Mouse (Mus musculus) brain, embryonic 14.5 days (tissue): Measurements from ENCODE around the gene Galnt5. TPM values are rescaled to one million over a fixed set of nuclear protein-coding genes. Genes with fewer than 3 reads are reported as not detected.

ENCODE experiments used
- DNase-seq: peaks from one replicate; pipeline ENCODE4 v3.0.0-alpha.2; 2011; ENCODE audit warnings: low read depth
- CTCF ChIP-seq: fragments of 200-500 bp; IDR thresholded peaks from 2 replicates; pipeline ENCODE4 v1.5.1; 2012; ENCODE audit warnings: inconsistent platforms, mild to moderate bottlenecking, moderate library complexity, borderline replicate concordance; ENCODE audit not compliant: insufficient read depth, insufficient read length; ENCODE audit errors: extremely low read depth
- POLR2A ChIP-seq: fragments of 200-500 bp; IDR thresholded peaks from 2 replicates; pipeline ENCODE4 v1.6.1; 2012; ENCODE audit warnings: mild to moderate bottlenecking, inconsistent platforms, borderline replicate concordance; ENCODE audit not compliant: poor library complexity, insufficient read depth, insufficient read length, severe bottlenecking; ENCODE audit errors: extremely low read depth
- polyA plus RNA-seq: library from polyadenylated mRNA; depleted of rRNA; stranded (reverse); fragments of >200 nt; gene quantifications from 2 replicates; pipeline ENCODE4 v1.2.3, GENCODE M21; 2012; rRNA removed

Galnt5 gene
- polyA plus RNA-seq, 1 experiment = 0.19 TPM

GRCm38 (mm10) chr2:58036926-58037325 lies 39.2 kb downstream of the Galnt5 start:
- no peak for DNase-seq
- no peak for TF ChIP-seq POLR2A
- TF ChIP-seq CTCF = no peak

DNA sequence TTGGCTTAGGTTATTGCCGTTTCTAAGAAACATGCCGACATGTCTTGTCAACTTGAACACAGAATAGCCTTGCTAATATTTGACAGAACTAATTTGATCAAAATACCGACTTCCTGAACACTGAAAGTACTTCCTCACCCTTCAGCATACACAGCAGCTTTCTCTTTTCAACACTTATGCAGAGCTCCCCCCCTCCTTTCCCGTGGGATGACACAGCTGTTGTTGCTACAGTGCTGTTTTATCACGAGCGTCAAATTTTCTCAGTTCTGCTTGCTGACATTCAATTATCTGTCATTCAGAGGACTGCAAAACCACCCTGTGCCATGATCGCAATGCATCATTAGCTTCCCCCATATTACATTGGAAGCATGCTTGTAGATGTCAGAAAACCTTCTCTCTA lies 44.2 kb downstream of the Galnt5 start:
- TF ChIP-seq CTCF (no peak), POLR2A (no peak)
- peak; percentile 79 for DNase-seq

DNA sequence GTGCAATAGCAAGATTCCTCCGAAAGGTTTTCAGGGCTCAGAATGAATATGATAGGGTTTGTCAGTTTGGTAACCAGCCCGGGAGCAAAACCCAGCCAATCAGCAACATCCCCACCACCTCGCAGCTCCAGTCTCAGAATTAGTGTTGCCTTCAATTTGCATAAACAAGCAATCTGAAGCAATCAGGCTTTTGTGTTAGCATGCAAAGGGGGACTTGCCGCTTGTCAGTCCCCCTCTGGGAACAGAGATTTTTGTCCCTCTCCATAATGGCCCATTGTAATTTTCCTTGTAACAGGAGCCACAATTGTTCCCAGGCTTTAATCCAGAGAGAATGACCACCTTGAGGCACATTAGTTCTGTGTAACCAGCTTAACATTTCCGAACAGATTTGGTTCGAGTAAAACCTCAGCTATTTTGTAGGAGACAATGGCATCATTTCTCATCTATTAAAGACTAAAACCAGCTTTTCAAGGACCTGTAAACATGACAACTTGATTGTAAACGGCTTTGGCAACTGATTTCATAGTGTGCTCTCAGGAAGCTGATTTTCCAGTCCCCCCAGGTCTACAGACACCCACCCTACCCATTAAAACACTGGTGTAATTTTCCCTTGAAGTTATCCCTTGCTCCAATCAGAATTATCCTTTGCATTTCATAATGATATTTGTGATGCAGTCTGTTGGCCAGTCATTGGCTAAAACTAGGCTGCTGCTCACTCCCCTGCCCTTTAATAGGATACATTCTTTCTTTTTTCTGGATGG lies 55.3 kb downstream of the Galnt5 start, which contains the start of gene Ermn:
Ermn (minus strand) TSS at position 44 of the 761 bp plus-strand sequence.
- TF ChIP-seq CTCF (no peak), POLR2A (no peak)

GRCm38 (mm10) chr2:58055383-58055782 lies 57.7 kb downstream of the Galnt5 start:
- TF ChIP-seq POLR2A (no peak), CTCF (peak; percentile 78)

More for the DNA sequence above, 55.3 kb downstream of the Galnt5 start, which contains the start of gene Ermn:
- DNase-seq = peak; percentile 92

DNA sequence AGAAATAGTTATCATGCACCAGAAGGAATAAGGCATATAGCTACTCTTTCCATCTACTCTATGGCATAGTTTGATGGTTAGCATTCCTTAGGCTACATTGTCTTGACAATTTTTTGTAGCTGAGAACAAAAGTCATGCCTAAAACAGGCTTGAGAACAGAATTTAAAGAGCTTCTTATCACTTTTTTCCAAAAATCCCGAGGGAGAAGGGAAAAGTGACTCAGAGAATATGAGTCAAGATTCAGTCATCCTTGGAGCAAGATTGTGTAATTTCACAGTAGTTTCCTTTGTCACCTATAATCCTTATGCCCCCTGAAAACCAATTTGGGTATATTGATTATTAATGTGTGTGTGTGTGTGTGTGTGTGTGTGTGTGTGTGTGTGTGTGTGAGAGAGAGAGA lies 82.2 kb downstream of the Galnt5 start:
- no peak for DNase-seq
- TF ChIP-seq CTCF (no peak), POLR2A (no peak)

More at GRCm38 (mm10) chr2:58055383-58055782, 57.7 kb downstream of the Galnt5 start:
- peak; percentile 80 for DNase-seq

DNA sequence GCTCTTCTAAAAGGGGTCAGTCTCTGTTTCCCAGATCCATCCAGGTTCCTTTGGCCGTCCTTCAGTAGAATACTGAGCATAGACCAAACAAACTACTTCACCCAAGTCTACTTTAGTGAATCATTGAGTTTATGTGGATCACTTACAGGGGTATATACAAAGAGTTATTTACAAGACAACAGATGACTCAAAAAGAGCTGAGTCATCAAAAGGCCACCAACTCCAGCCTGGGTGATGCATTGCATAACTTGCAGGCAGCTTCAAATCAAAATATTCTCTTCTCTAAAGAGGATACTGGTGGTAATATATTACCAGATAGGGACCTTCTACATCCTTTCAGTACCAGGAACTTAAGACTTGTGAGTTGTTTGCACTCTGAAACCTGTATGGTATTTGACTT lies 88.7 kb downstream of the Galnt5 start:
- TF ChIP-seq CTCF (no peak), POLR2A (no peak)
- no peak for DNase-seq

- peak; percentile 61 for DNase-seq
- TF ChIP-seq CTCF (no peak), POLR2A (no peak)
Observed at GRCm38 (mm10) chr2:58094818-58095217, 97.1 kb downstream of the Galnt5 start.

Other genes starting within 250 kb of the Galnt5 start
- 0.52 and 0.86 TPM in 2 replicates for gene Ermn, start 55.0 kb downstream of the Galnt5 start, polyA plus RNA-seq
- gene Cytip, start 197.6 kb downstream of the Galnt5 start, polyA plus RNA-seq = 0.16 and 0.32 TPM in 2 replicates